Mouse (Mus musculus) cerebellum, postnatal 25 days (tissue): ENCODE measurements at regions not wholly inside any gene's neighbourhood (a gene's known extent, or its start where the extent isn't known, plus 50 kb on each side); places are given as distances from the start of the nearest gene placed in this dataset.
A peak's percentile ranks its signal among the peaks of the same experiment; 100 is the strongest.

Source experiments
- DNase-seq, 2 experiments: peaks; one replicate each; pipeline ENCODE4 v3.0.0; 2021; ENCODE audit warnings: mixed read lengths in 2 of 2

DNA sequence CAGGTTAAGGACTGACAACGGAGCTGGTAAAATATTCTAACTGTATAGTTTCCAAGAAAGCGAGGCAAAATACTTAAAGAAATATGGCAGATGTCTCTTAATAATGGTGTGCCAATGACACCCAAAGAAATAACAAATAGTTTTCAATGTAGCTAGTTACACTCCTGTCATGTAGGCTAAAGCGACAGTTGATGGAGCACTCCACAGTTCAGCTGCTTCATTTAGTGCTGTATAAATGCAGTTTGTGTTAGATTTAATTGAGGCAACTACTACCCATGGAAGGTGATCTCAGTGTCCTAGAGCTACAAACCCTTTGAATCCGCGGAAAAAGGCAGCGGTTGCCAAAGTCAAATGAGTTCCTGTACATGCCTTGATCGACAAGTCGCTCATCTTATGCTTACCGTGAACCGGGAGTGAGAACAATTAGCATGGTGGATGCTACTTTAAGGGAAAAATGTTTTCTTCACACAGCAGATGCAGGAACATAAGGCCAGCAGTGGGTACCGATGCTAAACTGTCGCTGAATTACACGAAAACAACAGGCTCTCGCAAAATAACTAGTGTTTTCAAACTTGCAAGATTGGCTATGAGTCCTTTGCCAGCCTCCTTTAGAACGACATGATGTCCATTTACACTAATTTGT lies 961.4 kb downstream of the Mat2b start:
- no peak for DNase-seq

GRCm38 (mm10) chr11:39723621-39724020 lies 971.4 kb downstream of the Mat2b start:
- no peak for DNase-seq

GRCm38 (mm10) chr11:39678521-39678920 lies 1016.5 kb downstream of the Mat2b start:
- no peak for DNase-seq

DNA sequence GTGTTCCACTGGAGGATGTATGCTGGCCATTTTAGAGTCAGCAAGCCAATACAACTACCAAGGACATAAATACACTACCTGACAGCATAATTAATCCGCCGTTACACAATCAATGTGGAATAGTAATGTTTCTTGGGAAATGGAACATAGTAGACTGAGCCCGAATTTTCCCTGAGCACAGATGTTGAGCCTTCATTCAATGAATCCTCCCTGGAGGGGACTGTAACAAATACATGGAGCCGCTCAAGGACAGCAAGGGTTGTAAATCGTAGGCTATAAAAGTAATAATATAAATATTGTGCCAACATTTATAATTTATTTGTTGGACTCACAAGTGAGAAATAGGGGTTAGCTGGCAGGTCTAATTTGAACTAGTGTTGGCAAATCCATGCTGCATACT lies 1041.4 kb downstream of the Mat2b start:
- no peak for DNase-seq

- DNase-seq = peak in 1 of 2 experiments; percentile 9
Observed at GRCm38 (mm10) chr11:39619356-39619755, 1075.6 kb downstream of the Mat2b start.

GRCm38 (mm10) chr11:39615843-39616242 lies 1079.2 kb downstream of the Mat2b start:
- no peak for DNase-seq

DNA sequence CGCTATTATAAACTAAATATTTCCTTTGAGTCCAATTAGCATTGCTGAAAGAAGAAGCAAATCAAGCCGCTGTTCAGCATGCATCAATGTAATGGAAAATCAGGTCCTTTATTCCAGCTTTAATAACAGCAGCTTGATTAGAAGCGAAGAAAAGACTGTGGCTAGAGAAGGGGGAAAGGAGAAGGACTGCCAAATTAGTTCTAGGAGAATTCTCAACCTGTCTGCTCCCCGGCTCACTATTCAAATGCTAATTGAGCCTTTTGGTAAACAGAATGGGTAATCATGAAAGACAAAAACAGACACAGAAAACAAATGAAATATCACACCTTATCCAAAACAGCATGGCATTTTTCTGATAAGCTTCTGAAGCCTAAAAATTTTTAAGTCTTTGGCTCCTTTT lies 1098.5 kb downstream of the Mat2b start:
- DNase-seq = no peak

- DNase-seq = peak; percentile 50 to 69
Observed at GRCm38 (mm10) chr11:39588641-39589385, 1106.2 kb downstream of the Mat2b start.

DNA sequence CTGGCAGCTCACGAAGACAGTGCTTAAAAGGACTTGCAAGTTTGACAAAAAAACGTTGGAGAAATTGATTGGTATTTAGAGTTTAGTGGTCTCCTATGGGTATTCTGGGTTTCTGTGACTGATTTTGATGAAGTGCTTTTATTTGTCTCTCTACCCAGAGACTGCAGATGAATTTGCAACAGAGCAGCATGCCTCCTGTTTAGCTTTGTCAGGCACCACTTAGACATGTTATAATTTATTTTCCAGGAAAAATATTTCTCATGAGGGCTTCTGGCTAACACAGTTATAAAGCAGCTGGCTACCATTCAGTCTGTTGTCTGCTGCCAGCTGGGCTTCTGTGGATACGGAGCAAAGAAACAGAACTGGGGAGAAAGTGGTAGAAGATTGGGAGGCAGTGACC lies 1136.7 kb downstream of the Mat2b start:
- no peak for DNase-seq

GRCm38 (mm10) chr11:39550066-39550465 lies 1144.9 kb downstream of the Mat2b start:
- DNase-seq = no peak

GRCm38 (mm10) chr11:39524866-39525649 lies 1169.9 kb downstream of the Mat2b start:
- no peak for DNase-seq

GRCm38 (mm10) chr11:39495253-39495652 lies 1199.8 kb downstream of the Mat2b start:
- DNase-seq = no peak

DNA sequence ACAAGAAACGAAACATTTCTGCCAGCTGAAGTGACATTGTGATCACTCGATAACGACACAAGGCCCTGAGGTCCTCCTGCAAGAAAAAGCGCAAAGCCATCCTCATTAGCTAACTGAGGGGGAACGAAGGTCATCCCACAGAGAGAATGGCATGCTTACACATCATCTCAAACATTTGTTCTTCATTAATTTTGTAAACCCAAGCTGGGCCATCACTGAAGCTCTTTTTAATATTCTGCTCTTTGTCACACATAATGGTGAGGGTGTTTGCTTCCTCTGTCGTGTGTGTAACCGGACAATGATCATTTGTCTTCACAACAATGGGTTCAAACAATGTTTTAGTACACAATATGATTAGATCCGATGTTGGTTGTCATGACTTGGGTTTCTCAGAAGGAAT lies 1217.9 kb downstream of the Mat2b start:
- DNase-seq = no peak

DNA sequence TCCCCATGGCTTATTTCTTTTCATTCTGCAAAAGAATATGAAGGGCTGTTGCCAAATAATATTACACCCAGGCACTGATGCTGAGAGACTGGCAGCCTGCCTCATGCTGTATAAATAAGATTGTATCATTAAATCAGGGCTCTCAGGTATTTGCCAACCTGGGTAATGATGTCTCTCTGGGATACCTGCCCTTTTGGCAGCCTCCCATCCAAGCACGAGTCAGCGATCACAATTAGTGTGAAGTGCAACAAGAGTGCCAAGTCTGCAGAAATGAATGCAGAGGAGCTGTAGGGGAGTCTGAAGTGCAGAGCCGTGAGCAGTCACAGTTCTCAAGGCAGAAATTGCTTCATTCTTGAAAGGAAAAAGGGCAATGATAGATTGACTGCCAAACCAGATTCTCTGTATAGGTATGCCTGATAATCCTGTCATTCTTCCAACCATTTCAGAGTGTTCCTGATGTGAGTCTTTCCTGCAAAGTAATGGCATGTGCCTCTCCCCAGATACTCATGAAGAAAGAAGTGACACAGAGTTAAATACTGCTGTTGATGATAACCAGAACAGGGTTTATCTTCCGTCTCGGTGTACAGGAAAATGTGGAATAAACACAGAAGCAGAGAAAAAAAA lies 1241.6 kb downstream of the Mat2b start:
- DNase-seq = peak; percentile 39 to 50

- no peak for DNase-seq
Observed at GRCm38 (mm10) chr11:39446374-39446773, 1248.6 kb downstream of the Mat2b start.

GRCm38 (mm10) chr11:39411691-39412090 lies 1283.3 kb downstream of the Mat2b start:
- DNase-seq = no peak

DNA sequence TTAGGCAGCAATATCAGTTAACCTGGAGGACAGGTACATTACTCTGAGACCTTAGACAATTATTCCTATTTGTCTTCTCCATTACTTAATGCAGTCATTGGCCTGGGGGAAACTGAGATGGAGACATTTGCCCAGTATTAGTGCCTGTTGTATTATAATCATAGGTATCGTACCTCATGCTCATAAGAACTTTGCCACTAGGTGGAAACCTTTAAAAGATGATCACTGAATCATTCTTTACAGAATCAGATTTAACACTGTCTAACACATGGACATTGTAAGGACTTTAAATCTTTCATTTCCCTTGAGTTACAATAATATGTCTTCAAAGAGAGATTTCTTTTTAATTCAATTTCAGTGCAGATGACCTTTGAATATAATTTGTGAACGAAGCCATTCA lies 1283.8 kb downstream of the Mat2b start:
- no peak for DNase-seq

DNA sequence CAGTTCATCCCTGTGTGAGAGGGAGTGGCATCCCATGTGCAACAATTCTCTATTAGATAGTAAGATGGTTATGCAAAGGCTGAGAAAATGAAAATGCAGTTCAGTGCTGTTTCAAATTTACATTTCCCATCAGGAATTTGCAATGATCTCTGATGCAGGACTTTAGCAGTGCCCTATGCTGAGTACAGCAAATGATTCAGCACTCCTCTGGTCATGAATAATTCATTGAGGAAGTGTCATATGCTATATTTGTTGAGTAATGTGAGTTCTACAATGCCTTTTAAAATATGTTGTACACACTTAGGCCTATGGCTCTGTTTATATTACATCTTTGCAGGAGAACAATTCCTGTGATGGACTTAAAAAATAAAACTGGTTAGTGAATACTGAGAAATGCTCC lies 1330.2 kb downstream of the Mat2b start:
- no peak for DNase-seq

- no peak for DNase-seq
Observed at GRCm38 (mm10) chr11:39350616-39351015, 1344.4 kb downstream of the Mat2b start.
